Mouse (Mus musculus): Measurements from ENCODE around the gene Bcam.

Bcam gene

DNA sequence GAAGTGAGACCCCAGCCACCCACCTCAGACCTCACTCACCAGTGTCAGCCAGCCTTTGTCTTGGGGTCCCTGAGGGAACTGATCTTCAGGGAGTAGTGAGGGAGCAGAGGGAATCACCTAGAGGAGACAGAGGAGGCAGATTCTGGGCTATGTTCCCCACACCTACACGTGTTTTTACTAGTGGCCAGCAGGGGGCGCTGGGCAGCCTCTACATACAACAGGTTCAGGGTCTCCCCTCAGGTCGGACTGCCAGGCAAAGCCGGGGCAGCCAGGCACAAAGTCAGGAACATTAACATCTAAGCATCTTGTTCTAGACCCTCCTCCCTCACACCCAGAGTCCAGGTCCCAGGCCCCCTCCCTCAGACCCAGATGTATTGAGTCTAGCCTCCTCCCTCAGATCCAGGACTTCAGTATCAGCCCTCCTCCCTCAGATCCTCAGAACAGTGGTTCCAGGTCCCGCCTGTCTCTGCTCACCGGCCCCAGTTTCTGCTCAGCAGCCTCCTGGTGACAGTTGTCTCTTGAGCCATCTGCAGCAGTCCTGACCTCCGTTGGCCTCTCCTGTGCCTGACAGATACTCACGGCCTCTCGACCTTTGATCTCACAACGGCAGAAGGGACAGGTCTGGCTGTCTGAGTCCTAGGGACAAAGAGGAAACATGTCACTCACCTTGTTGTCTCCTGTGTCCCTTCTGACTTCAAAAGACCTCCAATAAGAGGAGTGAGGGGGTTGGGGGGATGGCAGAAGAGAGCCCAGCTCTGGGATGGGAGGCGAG lies 14.1 kb upstream of the Bcam start:
- DNase-seq, result no peak

DNA sequence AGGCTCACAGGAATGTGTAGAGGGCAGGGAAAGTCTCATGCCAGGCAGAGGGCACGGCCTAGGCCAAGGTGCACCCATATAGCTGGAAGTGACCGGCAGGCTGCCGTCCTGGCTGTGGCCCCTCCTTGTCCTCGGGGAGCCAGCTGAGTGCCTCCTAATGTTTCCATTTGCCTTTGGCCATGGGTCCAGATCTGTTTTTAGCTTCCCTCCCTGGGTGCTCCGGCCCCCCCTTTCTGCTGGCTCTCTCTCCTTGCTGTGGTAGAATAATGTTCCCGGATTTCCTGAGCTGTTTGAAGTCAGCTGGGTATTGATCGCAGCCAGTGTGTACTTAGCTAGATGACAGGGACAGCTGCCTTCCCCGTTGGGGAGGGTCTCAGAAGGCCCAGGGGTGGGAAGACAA lies 12.8 kb upstream of the Bcam start:
- DNase-seq, result no peak

DNA sequence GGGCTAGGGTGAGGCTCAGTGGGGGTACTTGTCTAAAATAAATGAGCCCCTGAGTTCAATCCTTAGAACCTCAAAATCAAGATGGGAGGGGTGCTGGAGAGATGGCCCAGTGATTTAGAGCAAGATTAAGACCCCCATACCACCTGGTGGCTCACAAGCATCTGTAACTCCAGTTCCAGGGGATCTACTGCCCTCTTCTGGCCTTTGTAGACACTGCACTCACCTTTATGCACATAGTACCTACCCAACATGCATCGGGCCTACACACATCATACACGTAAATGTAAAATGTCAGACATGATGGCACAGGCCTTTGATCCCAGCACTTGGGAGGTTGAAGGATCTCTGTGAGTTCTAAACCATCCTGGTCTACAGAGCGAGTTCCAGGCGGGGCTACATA lies 11.8 kb upstream of the Bcam start:
- DNase-seq, result peak; percentile 14

DNA sequence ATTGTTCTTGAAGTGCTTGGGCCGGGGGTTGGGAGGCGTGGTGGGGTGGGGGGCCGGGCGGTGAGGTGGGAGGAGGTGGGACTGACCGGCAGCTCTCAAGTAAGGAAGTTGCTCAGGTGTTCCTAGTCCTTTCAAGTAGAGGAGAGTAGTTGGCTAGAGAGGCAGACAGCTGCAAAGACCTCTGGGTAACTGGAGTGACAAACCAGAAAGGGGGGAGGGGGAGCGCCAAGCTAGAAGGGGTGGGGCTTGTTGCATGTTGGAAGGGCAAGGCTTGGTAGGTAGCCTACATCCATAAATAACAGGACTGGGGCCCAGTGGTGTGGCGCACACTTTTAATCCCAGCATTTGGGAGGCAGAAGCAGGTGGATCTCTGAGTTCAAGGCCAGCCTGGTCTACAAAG lies 10.9 kb upstream of the Bcam start:
- no peak for DNase-seq

DNA sequence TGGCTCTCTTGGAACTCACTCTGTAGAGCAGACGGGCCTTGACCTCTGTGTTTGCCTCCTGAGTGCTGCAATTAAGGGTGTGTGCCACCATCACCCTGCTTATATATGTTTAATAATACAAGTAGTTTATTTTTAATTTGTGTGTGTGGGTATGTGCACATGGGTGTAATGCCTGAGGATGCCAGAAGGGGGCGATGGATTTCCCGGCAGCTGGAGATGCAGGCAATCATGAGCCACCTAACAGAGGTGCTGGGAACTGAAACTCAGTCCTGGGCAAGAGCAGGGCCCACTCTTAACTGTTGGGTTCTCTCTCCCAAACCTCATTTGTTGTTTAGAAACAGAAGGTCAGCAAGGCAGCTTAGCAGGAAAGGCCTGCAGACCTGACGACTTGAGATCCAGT lies 9.1 kb upstream of the Bcam start:
- DNase-seq, result no peak

DNA sequence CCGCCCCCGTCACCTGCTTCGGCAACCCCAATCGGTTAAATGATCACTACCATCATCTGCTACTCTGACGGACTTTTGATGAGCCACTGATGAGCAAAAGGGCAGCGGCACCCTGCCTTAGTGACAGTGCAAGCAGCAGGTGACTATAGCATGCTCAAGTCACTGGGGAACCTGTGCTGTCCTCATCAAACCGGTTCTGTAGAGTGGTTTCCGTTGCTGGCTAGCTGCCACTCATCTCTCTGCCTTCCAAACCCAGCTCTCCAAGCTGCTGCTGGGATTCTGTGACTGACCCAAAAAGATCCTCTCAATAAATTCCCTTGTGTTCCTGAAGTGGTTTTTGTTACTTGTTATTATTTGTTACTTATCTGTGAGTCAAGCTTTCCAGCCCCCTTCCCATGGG lies 7.8 kb upstream of the Bcam start:
- no peak for DNase-seq

DNA sequence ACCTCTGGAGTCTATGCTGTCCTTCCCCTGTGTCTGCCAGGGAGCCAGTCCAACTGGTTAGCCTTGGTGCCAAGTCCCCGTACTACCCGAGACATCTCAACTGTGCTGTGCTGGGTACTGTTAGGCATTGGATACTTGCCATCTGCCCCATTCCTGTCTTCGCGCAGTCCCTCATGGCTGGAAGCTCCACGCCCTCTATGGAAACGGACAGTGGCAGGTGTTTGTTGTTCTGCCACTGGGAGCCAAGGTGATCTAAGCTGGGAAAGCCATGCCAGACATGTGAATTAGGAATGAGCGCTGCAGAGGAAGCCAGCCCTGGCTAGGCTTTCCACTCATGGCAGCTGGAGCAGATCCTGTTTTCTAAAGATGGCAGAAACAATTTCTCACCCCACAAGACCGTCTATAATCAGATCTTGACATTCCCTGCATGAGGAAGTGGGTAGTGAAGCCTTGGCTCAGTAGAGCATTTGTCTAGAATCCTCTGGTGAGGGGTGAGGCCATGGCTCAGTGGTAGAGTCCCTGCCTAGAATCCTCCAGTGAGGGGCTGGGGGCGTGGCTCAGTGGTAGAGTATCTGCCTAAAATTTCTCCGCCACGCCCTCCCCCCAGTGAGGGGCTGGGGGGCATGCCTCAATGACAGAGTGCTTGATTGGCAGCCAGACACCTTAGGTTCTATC lies 6.4 kb upstream of the Bcam start:
- DNase-seq, result no peak

DNA sequence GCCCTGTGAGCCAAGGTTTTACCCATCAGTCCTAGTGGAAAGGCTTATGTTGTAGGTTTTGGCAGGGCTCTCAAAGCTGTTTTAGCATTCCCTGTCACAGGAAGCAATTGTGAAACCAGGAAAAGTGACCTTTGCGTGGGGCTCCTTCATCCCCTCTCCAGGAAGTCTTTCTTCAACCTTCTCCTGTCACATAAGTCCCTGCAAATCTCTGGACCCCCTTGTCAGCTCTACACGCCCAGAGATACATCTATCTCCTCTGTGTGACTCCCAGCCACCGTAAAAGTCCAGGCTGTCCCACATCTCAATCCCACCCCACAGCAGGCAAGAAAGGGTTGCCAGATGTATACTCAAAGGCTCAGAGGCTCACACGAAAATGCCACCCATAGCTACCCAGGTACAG lies 866 bp upstream of the Bcam start:
- no peak for DNase-seq

DNA sequence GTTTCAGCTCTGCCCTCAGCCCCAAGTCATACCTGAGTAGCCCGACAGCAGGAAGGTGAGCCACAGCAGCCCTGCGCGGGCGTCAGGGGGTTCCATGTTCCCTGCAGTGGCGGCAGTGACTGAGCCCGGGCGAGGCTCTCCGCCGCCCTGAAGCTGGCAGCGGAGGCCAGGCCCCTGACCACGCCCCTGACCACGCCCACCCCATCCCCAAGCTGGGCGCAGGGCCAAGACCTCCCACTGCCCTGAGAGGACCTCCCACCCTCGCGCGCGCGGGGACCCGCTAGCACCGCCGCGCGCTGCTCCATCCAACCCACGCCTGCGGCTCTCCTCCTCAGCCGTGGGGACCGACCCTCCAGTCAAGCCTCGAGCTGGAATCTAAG lies 451 bp downstream of the Bcam start:
- peak; percentile 90 for DNase-seq

DNA sequence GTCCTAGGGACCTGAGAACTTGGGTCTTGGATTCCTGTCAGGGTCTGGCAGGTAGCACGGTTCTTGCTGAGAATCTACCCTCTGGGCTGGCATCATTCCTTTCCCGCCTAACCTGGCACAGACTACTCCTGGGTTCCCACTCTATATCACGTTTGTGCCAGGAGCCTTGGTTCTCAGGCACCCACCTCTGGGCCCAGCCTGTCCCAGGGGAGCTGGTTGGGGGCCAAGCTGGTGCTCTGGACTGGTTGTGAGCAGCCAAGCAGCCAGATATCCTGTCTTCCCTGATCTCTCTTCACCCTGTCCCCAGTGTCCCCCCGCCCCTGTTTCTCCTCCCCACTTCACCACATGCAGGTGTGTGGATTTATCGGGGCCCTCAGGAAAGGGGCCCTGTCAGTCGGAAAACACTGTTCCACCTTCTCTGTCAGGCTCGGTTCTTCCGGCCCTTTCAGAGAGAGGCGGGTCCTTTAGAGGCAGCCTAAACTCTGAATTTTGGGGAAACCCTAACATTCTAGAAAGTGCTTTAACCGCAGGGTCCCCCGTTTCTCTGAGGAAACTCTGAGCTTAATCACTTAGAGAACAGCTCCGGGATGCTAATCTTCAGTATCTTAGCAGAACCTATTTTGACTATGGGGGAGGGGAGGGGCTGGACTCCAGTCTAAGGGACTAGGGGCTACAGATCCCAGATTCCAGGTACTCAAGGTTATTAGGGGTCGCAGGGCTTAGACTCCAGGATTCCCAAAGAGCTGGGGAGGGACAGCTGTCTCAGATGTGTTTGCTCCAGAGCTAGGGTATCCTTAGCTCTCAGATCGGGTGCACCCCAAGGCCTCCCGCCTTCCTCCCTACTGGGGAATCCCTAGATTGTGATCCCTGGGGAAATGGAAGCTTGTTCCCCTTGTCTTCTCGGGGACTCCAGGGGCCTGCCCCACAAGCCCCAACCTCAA lies 1.1 kb downstream of the Bcam start:
- DNase-seq, result no peak

DNA sequence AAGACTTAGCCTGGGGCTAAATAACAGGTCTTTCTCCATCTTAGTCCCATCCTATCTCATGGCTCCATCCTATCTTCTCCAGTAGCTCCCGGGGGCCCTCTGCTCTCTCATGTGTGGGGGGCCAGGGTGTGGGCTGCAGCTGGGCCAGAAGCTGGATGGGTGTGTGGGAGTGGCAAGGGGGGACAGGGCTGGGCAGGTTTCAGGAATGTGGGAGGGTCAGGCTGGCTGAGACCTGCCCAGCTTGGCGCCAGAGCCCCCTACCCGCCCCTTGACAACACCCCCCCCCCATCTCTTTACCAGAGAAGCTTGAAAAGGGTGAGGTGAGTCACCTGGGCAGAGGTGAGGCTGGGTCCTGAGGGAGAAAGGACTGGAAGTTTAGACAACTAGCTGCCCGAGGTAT lies 1.8 kb downstream of the Bcam start:
- no peak for DNase-seq

DNA sequence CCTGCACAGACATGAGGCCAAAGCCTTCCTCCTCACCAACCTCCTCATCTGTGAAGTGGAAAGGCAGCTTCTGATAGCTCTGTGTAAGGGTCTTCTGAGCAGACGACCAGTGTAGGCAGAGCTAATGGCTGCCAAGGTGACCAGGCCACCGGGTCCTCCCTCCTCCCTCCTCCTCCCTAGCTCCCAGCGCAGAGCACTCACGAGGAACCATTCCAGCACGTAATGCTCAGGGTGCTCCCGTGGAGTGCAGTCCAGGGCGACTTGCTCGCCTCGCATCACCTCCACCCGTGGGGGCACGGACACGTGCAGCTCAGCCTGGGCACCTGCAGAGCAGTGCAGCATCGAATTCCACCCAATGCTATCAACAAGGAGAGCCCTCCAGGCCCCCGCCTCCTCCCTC lies 2.6 kb downstream of the Bcam start:
- DNase-seq, result no peak

DNA sequence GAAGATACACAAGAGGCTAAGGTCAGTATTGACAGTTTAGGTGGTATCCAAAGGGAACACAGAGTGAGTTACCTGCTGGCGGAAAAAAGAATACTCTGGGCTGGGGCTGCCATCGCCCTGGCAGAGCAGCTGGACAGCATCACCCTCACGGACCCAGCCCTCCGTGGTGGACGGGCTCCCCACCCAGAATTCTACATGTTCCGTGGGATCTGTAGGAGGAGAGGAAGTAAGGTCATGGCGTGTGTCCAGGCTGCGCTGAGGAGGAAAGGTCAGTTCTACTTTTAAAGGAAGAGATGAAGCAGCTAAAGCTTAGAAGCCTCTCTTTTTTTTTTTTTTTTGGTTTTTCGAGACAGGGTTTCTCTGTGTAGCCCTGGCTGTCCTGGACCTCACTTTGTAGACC lies 6.2 kb downstream of the Bcam start:
- DNase-seq, result no peak

DNA sequence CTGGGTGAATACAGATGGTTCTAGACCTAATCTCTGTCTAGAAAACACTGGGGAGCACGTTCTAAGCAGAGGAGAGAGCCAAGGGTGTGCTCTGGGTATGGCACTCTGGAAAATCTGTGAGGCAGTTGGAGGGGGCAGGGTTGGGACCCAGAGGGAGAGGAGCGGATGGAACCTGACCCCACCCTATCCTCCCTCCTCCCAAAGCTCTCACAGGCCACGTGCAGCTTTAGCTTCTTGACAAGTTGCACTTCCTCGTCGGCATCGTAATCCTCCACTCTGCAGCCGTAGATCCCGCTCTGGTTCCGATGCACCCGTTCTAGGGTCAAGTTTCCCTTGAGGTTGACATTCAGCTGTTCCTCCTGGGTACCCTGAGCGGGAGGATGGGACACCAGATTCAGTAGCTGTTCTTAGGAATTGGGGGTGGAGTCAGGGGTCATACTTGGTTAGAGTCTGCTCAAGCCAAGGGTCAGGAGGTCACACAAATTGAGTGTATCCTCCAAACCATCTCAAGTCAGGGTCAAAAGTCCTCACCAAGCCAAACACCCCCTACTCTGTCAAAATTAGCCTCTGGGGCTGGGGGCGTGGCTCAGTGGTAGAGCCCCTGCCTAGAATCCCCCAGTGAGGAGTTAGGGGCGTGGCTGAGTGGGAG lies 6.9 kb downstream of the Bcam start:
- no peak for DNase-seq

DNA sequence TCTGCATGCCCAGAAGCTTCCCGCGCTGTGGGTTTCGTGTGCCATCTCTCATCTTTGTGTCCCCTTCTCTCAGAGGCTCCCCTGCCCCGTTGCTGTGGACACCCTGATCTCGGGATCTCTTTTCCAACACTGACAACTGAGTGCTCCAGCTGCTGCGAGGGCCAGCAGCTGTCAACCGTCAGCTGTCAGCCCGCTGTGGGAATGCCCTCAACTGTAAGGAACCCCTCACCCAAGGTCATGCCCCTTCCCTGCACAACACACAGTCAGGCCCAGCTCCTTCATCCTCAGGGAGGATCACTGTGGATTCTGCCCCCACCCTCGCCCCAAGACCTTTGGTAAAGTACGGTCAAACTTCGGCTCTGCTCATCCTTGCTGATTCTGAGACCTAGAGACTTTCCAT lies 8.5 kb downstream of the Bcam start:
- DNase-seq, result no peak

DNA sequence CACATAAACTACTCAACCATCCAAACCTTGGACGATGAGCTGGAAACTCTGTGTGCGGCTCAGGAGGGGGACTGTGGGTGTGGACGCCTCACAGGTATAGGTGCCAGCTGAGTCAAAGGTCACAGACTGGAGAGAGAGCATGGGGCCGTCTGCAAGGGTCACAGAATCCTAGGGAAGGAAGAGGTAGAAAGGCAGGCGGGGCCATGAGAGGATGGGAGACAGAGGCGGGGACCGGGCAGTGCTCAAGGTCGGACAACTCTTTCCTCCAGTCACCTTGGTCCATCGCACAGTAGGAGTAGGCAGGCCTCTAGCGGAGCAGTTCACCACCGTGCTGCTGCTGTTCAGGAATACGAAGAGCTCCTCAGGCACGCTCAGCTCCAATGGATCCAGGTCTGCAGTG lies 10.8 kb downstream of the Bcam start:
- DNase-seq, result no peak

DNA sequence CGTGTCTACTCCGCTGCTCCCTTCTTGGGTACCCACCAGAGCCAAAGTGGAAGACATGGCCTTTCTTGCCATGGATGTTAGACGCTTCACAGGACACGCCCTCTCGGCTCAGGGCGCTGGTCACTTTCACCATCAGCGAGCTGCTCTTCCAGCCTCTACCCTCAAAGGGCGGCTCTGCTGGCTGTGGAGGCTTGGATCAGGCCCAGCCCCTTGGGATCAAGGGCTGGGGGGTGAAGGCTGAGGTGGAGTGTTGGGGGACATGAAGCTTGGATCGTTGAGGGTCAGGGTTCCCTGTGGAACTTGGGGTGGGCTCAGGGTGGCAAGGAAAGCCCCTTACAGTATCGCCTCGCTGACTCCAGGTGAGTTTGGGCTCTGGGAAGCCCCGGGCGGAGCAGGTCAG lies 12.2 kb downstream of the Bcam start:
- DNase-seq, result no peak

DNA sequence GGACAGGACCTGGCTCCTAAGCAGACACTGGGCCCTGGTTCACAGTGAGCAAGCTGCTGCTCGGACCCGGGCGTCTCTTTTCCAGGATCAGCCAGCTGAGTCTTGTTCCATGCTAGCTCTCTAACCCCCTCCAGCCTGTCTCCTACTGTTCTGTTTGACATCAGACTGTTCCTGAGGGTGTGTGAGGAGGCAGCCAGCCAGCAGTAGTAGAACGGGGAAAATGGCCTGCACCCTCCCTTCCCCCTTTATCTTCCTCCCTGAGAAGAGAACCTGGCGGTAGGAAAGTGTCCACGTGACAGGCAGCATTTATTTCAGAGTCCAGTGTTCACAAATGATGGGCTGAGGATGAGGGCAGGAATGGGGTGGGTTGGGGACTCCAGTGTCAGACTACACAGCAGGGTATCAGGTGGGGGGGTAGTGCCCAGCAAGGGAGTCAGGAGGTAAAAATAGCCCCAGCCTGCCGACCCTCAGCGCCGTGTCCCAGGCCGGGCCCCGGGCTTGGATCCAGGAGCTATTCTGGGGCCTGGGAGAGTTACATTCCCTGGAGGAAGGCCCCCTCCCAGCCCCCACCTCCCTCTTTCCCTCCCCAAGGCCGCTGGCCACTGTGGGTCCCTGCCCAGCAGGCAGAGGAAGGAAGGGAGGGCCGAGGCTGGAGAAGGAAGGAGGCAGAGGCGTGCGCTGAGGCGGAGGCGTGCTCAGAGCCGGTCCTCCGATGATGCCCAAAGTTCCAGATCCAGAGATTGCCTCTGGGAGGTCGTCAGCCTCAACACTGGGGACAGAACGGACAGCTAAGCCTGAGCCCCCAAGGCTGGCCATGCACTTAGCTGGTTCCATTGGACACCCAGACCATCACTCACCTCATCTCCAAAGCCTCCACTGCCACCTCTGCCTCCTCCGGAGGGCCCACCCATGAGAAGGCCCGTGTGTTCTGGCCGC lies 14.7 kb downstream of the Bcam start:
- DNase-seq, result no peak

DNA sequence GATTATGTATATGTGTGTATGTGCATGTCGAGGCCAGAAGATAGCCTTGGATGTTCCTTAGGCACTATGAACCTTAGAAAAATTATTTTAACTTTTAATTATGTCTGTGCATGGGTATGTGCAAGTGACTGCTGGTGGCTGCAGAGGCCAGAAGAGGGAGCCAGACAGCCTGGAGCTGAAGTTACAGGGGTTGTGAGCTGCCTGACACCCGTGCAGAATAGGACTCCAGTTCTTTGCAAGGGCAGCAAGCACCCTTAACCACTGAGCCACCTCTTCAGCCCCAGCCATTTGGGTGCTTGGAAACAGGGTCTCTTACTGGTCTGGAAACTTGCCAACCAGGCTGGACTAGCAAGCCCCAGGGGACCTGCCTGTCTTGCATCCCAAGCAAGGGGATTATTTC lies 15.8 kb downstream of the Bcam start:
- DNase-seq, result no peak

DNA sequence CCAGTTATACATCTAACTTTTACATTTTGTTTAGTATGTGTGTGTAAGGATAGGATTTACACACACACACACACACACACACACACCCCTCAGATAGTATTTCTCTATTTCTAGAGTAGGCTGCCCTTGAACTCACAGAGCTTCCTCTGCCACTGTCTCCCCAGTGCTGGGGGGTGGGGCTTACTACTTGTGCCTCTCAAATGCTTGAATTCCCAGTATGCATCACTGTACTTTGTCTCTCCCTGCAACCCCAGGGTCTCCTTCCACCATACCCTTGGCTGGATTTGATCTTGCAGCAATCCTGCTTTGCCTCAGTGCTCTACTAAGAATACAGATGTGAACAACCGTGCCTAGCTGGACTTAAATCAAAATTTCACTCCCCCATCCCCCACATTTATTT lies 16.8 kb downstream of the Bcam start:
- no peak for DNase-seq

DNA sequence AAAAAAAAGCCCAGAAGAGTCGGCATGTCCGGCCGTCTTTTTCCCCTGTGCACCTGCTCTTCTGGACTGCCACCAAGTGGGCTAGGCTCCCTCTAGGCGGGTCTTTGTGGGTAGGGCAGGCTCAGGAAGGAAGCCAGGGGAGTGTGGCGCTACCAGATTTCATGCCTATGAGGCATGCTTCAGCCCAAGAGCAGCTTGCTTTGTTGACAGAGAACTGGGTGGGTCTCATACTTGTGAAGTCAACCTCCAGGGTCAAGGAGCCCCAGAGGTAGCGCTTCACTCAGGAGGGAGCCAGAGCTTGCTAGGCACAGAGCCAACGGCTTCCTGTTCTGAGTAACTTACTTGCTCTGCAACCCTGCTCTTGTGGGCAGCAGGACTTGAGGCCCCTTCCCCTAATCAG lies 17.2 kb downstream of the Bcam start:
- DNase-seq, result no peak

DNA sequence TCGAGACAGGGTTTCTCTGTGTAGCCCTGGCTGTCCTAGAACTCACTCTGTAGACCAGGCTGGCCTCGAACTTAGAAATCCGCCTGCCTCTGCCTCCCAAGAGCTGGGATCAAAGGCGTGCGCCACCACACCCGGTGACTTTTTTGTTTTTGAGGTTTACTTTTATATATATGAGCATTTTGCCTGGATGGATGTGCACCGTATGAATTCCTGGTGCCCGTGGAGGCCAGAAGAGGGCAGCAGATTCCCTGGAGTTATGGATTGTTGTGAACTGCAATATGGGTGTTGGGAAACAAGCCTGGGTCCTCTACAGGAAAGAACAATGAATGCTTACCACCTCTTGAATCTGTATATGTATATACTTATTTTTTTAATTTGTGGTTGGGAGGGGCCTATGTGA lies 18.2 kb downstream of the Bcam start:
- no peak for DNase-seq

Data from embryo, embryonic 11 days (tissue).